Mouse (Mus musculus) olfactory bulb, adult 2 months (tissue): Measurements from ENCODE around the gene Ndufc2.

Experiments used
- CTCF ChIP-seq: fragments of 200-500 bp; IDR thresholded peaks from 2 replicates; pipeline ENCODE4 v1.5.1; 2012; ENCODE audit warnings: low read depth, mild to moderate bottlenecking, low read length, moderate library complexity; ENCODE audit not compliant: insufficient read depth
- POLR2A ChIP-seq: fragments of 200-500 bp; IDR thresholded peaks from 2 replicates; pipeline ENCODE4 v1.6.1; 2012; ENCODE audit warnings: mild to moderate bottlenecking, low read depth, low read length, moderate library complexity; ENCODE audit not compliant: insufficient read depth

GRCm38 (mm10) chr7:97358347-97358746, 41.5 kb upstream of the Ndufc2 start:
- TF ChIP-seq POLR2A (no peak), CTCF (no peak)
